Mouse (Mus musculus) myocyte (in vitro differentiated cells): ENCODE measurements around the gene Bnip1. TPM values are rescaled to one million over a fixed set of nuclear protein-coding genes. Genes with fewer than 3 reads are reported as not detected.

Source experiments
- H3K27me3 ChIP-seq: one replicate; pipeline ENCODE4 v1.6.1; 2011; ENCODE audit not compliant: control insufficient read depth, insufficient read depth, insufficient read length
- H3K36me3 ChIP-seq: one replicate; pipeline ENCODE4 v1.6.1; 2011; ENCODE audit not compliant: control insufficient read depth, insufficient read depth
- H3K4me2 ChIP-seq: one replicate; pipeline ENCODE4 v1.6.1; 2011; ENCODE audit warnings: low read depth, control low read depth
- H3K4me3 ChIP-seq: one replicate; pipeline ENCODE4 v1.5.1; 2011; ENCODE audit warnings: mild to moderate bottlenecking, control low read depth, moderate library complexity
- H3K79me2 ChIP-seq: one replicate; pipeline ENCODE4 v1.6.1; 2011; ENCODE audit not compliant: control insufficient read depth, insufficient read depth
- H3ac ChIP-seq: one replicate; pipeline ENCODE4 v1.6.1; 2011; ENCODE audit not compliant: control insufficient read depth, insufficient read length
- CEBPB ChIP-seq: IDR thresholded peaks from 2 replicates; pipeline ENCODE4 v1.6.1; 2011; ENCODE audit warnings: mild to moderate bottlenecking, moderate library complexity; ENCODE audit not compliant: poor library complexity, insufficient read depth, severe bottlenecking
- E2F4 ChIP-seq: IDR thresholded peaks from one replicate; pipeline ENCODE4 v1.6.1; 2011; ENCODE audit warnings: mild to moderate bottlenecking, control low read depth, moderate library complexity; ENCODE audit not compliant: insufficient read depth
- MAX ChIP-seq: IDR thresholded peaks from one replicate; pipeline ENCODE4 v1.6.1; 2011; ENCODE audit warnings: low read depth, mild to moderate bottlenecking, control low read depth
- MYOD1 ChIP-seq, 3 experiments: IDR thresholded peaks; one replicate each; pipeline ENCODE4 v1.6.1; 2011; ENCODE audit warnings: control low read depth in 2 of 3, low read depth in 2 of 3, mild to moderate bottlenecking in 2 of 3, moderate library complexity in 1 of 3; ENCODE audit not compliant: insufficient read length in 2 of 3, control insufficient read depth in 1 of 3
- MYOG ChIP-seq, 3 experiments: IDR thresholded peaks; one replicate each; pipeline ENCODE4 v1.6.1; 2011; ENCODE audit warnings: control low read depth in 2 of 3, low read depth in 2 of 3, mild to moderate bottlenecking in 2 of 3; ENCODE audit not compliant: insufficient read length in 2 of 3, control insufficient read depth in 1 of 3, insufficient read depth in 1 of 3
- POLR2A ChIP-seq: IDR thresholded peaks from one replicate; pipeline ENCODE4 v1.6.1; 2011; ENCODE audit warnings: low read depth, mild to moderate bottlenecking, control low read depth, moderate library complexity; ENCODE audit not compliant: insufficient read length
- POLR2AphosphoS2 ChIP-seq: IDR thresholded peaks from one replicate; pipeline ENCODE4 v1.6.1; 2011; ENCODE audit warnings: low read depth, control low read depth; ENCODE audit not compliant: insufficient read length
- REST ChIP-seq: IDR thresholded peaks from one replicate; pipeline ENCODE4 v1.6.1; 2011; ENCODE audit warnings: mild to moderate bottlenecking, control low read depth, moderate library complexity; ENCODE audit not compliant: insufficient read depth, insufficient read length
- SRF ChIP-seq: IDR thresholded peaks from one replicate; pipeline ENCODE4 v1.6.1; 2011; ENCODE audit warnings: low read depth; ENCODE audit not compliant: control insufficient read depth, insufficient read length
- TCF12 ChIP-seq: IDR thresholded peaks from one replicate; pipeline ENCODE4 v1.6.1; 2011; ENCODE audit warnings: mild to moderate bottlenecking, control low read depth; ENCODE audit not compliant: poor library complexity, insufficient read depth, severe bottlenecking
- TCF3 ChIP-seq: IDR thresholded peaks from one replicate; pipeline ENCODE4 v1.6.1; 2011; ENCODE audit warnings: low read depth, control low read depth; ENCODE audit not compliant: insufficient read length
- USF1 ChIP-seq: IDR thresholded peaks from one replicate; pipeline ENCODE4 v1.6.1; 2011; ENCODE audit warnings: low read depth, mild to moderate bottlenecking, control low read depth, moderate library complexity
- polyA plus RNA-seq: library from polyadenylated mRNA; unstranded; fragments of >200 nt; fragmentation: generic; extraction: Trizol; gene quantifications from one replicate; pipeline ENCODE4 v1.2.1, GENCODE M21; 2012; ENCODE audit warnings: missing spikeins

Gene Bnip1
- polyA plus RNA-seq, 1 experiment, result 31.8 TPM

DNA sequence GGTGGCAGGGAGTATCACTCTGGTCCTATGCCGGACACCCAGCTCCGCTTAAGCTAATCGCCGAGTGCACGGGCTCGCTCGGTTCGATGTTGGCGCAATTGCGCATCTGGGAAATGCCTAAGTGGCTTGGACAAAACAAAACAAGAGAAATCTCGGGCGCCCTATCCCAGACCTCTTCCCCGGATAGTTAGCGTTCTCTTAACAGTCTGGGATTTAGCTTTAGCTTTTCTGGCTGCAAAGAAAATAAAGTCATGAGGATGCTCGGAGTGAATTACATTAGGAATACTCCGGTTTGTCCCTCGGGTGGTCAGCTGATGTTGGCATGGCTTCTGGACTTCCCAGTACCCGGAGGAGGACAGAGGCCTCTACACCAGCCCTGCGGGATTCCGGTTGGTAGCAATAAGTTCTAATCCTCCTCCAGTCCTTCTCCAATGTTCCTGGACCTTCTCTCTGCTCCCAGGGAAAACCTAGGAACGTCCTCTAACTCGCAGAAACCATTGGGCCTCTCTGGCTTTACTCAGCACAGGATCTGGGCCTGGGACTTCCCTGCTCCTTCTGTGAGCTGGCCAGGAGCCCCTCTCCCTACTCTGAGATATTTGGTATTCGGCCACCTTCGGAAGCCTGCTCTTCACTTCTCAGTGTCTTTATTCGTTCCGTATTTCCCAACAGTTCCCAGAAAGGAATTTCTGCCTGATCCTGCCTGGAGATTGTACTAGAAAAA lies 59.0 kb downstream of the Bnip1 start:
- Histone ChIP-seq H3K36me3 (no peaks in the 10 kb centered on the region), H3ac (no peak overlapping the region), H3K4me2 (peak overlapping the region; percentile 6), H3K4me3 (no peak overlapping the region), H3K27me3 (peaks cover 80% of the 10 kb centered on the region), H3K79me2 (no peaks in the 10 kb centered on the region)
- TF ChIP-seq MYOD1 (IDR thresholded peaks at IDR 0.05; ENCODE audit: control insufficient read depth in 1 of 3, insufficient read length in 2 of 3, low read depth in 2 of 3) (no peak), POLR2A (no peak), CEBPB (no peak), MYOG (IDR thresholded peaks at IDR 0.05; ENCODE audit: control insufficient read depth in 1 of 3, insufficient read depth in 1 of 3, insufficient read length in 2 of 3, low read depth in 2 of 3) (no peak), REST (no peak), TCF12 (no peak), TCF3 (no peak), E2F4 (no peak), POLR2AphosphoS2 (no peak), SRF (no peak), MAX (no peak), USF1 (no peak)

DNA sequence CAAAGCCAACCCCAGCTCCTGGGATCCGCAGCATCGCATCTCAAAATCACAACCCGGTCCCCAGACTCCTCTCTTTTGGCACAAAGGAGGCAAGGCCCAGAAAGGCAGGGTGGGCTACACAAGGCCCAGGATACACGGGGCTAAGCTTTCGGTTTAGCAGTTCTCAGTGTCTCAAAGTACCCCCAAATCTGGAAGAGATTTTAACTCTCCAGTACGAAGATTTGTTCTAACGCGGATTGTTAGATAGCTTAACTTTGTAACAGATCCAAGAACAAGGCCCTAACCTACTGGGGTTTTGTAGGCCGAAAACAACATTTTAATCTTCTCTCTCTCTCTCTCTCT lies 59.5 kb downstream of the Bnip1 start:
- H3K4me2 ChIP-seq, result peak overlapping the region; percentile 6
- H3K79me2 ChIP-seq, result no peaks in the 10 kb centered on the region
- H3K4me3 ChIP-seq, result no peak overlapping the region
- H3K36me3 ChIP-seq, result no peaks in the 10 kb centered on the region
- no peak overlapping the region for H3ac ChIP-seq
- no peak for TF ChIP-seq MYOD1 (IDR thresholded peaks at IDR 0.05; ENCODE audit: control insufficient read depth in 1 of 3, insufficient read length in 2 of 3, low read depth in 2 of 3)
- no peak for TF ChIP-seq MYOG (IDR thresholded peaks at IDR 0.05; ENCODE audit: control insufficient read depth in 1 of 3, insufficient read depth in 1 of 3, insufficient read length in 2 of 3, low read depth in 2 of 3)
- no peak for TF ChIP-seq POLR2AphosphoS2
- TF ChIP-seq USF1, result no peak
- no peak for TF ChIP-seq SRF
- H3K27me3 ChIP-seq, result peaks cover 85% of the 10 kb centered on the region

- peaks cover 88% of the 10 kb centered on the region for H3K27me3 ChIP-seq
- no peak overlapping the region for H3K4me2 ChIP-seq
- no peaks in the 10 kb centered on the region for H3K79me2 ChIP-seq
- TF ChIP-seq USF1 (no peak), TCF3 (no peak), MYOG (IDR thresholded peaks at IDR 0.05; ENCODE audit: control insufficient read depth in 1 of 3, insufficient read depth in 1 of 3, insufficient read length in 2 of 3, low read depth in 2 of 3) (no peak), MYOD1 (IDR thresholded peaks at IDR 0.05; ENCODE audit: control insufficient read depth in 1 of 3, insufficient read length in 2 of 3, low read depth in 2 of 3) (no peak), POLR2AphosphoS2 (no peak), TCF12 (no peak), POLR2A (no peak), E2F4 (no peak), MAX (no peak), REST (no peak)
- no peaks in the 10 kb centered on the region for H3K36me3 ChIP-seq
- H3K4me3 ChIP-seq, result no peak overlapping the region
- H3ac ChIP-seq, result no peak overlapping the region
Measured at GRCm38 (mm10) chr17:26840922-26841731, 60.3 kb downstream of the Bnip1 start.

GRCm38 (mm10) chr17:26841981-26842380 lies 61.1 kb downstream of the Bnip1 start:
- Histone ChIP-seq H3ac (no peak overlapping the region), H3K4me2 (no peak overlapping the region), H3K36me3 (no peaks in the 10 kb centered on the region), H3K27me3 (peaks cover 81% of the 10 kb centered on the region), H3K4me3 (no peak overlapping the region), H3K79me2 (no peaks in the 10 kb centered on the region)
- no peak for TF ChIP-seq POLR2AphosphoS2
- no peak for TF ChIP-seq TCF12
- TF ChIP-seq USF1, result no peak
- TF ChIP-seq MYOD1 (IDR thresholded peaks at IDR 0.05; ENCODE audit: control insufficient read depth in 1 of 3, insufficient read length in 2 of 3, low read depth in 2 of 3), result no peak
- TF ChIP-seq REST, result no peak
- TF ChIP-seq POLR2A, result no peak
- TF ChIP-seq MYOG (IDR thresholded peaks at IDR 0.05; ENCODE audit: control insufficient read depth in 1 of 3, insufficient read depth in 1 of 3, insufficient read length in 2 of 3, low read depth in 2 of 3), result no peak
- no peak for TF ChIP-seq MAX

Other genes starting within 250 kb of the Bnip1 start
- 102 TPM for gene Ergic1, start 219.6 kb upstream of the Bnip1 start, polyA plus RNA-seq
- 11.6 TPM for gene Dusp1, start 218.9 kb upstream of the Bnip1 start, polyA plus RNA-seq
- 211 TPM for gene Atp6v0e, start 117.8 kb upstream of the Bnip1 start, polyA plus RNA-seq
- gene Crebrf, start 65.4 kb upstream of the Bnip1 start, polyA plus RNA-seq, result 2.2 TPM
- gene Nkx2-5, start 63.9 kb downstream of the Bnip1 start, polyA plus RNA-seq, result 1.4 TPM
- 15.4 TPM for gene Kifc5b, start 136.0 kb downstream of the Bnip1 start, polyA plus RNA-seq
- 9.6 TPM for gene Phf1, start 152.0 kb downstream of the Bnip1 start, polyA plus RNA-seq
- 169 TPM for gene Cuta, start 158.5 kb downstream of the Bnip1 start, polyA plus RNA-seq
- 5.2 TPM for gene Syngap1, start 160.2 kb downstream of the Bnip1 start, polyA plus RNA-seq
- 8.8 TPM for gene Zbtb9, start 192.1 kb downstream of the Bnip1 start, polyA plus RNA-seq
- 113 TPM for gene Bak1, start 247.9 kb downstream of the Bnip1 start, polyA plus RNA-seq